Mouse (Mus musculus) forebrain, embryonic 16.5 days (tissue): ENCODE measurements at regions not wholly inside any gene's neighbourhood (a gene's known extent, or its start where the extent isn't known, plus 50 kb on each side); places are given as distances from the start of the nearest gene placed in this dataset.

Experiments
- ATAC-seq: fragments of 200-750 bp; cut with Nextera tagmentation; 2 replicates; pipeline ENCODE4 v1.8.0; 2017; ENCODE audit warnings: mild to moderate bottlenecking, moderate library complexity
- H3K27ac ChIP-seq: fragments of 300-500 bp; sonication (generic); 2 replicates; pipeline ENCODE4 v1.5.1; 2014; ENCODE audit warnings: low read length, control low read depth
- H3K27me3 ChIP-seq: fragments of 300-500 bp; sonication (generic); replicated peaks from 2 replicates; pipeline ENCODE4 v1.6.1; 2014; ENCODE audit warnings: low read length; ENCODE audit not compliant: control insufficient read depth, insufficient read depth
- H3K36me3 ChIP-seq: fragments of 300-500 bp; sonication (generic); 2 replicates; pipeline ENCODE4 v1.6.1; 2014; ENCODE audit not compliant: control insufficient read depth, insufficient read depth
- H3K4me1 ChIP-seq: fragments of 300-500 bp; sonication (generic); replicated peaks from 2 replicates; pipeline ENCODE4 v1.6.1; 2014; ENCODE audit warnings: low read length; ENCODE audit not compliant: control insufficient read depth, insufficient read depth
- H3K4me2 ChIP-seq: fragments of 300-500 bp; sonication (generic); 2 replicates; pipeline ENCODE4 v1.6.1; 2014; ENCODE audit warnings: mild to moderate bottlenecking, low read length, control low read depth
- H3K4me3 ChIP-seq: fragments of 300-500 bp; sonication (generic); replicated peaks from 2 replicates; pipeline ENCODE4 v1.5.1; 2014; ENCODE audit warnings: mild to moderate bottlenecking, low read length, control low read depth
- H3K9ac ChIP-seq: fragments of 300-500 bp; sonication (generic); replicated peaks from 2 replicates; pipeline ENCODE4 v1.6.1; 2014; ENCODE audit warnings: low read depth, low read length, control low read depth
- H3K9me3 ChIP-seq: fragments of 300-500 bp; sonication (generic); 2 replicates; pipeline ENCODE4 v1.6.1; 2016; ENCODE audit warnings: low read length; ENCODE audit not compliant: control insufficient read depth
- WGBS: fragments of 180-500 bp; shearing (Covaris S2); extraction: QIAGEN DNeasy Blood & Tissue Kit; methylation state at CpG from one replicate; pipeline ENCODE4 v1.1.7; 2014; 5-methylcytosine and 5-hydroxymethylcytosine counted together

- no peak overlapping the region for H3K9ac ChIP-seq
- no peak overlapping the region for H3K4me3 ChIP-seq
- no peaks in the 10 kb centered on the region for H3K36me3 ChIP-seq
- 77% methylated on average over 5 of the region's 5 CpGs for WGBS
- H3K4me2 ChIP-seq = no peak overlapping the region
- no peaks in the 10 kb centered on the region for H3K9me3 ChIP-seq
- H3K27me3 ChIP-seq = no peaks in the 10 kb centered on the region
- H3K4me1 ChIP-seq = peaks cover 8% of the 10 kb centered on the region
- H3K27ac ChIP-seq = no peak overlapping the region
- ATAC-seq = no peak
These were observed 54.4 kb upstream of the Tcf12 start for GRCm38 (mm10) chr9:72166084-72166483.

GRCm38 (mm10) chr9:72166611-72167010 lies 54.9 kb upstream of the Tcf12 start:
- WGBS = 87% methylated on average over 5 of the region's 5 CpGs
- Histone ChIP-seq H3K9ac (no peak overlapping the region), H3K4me3 (no peak overlapping the region), H3K4me1 (peaks cover 8% of the 10 kb centered on the region), H3K36me3 (no peaks in the 10 kb centered on the region), H3K9me3 (no peaks in the 10 kb centered on the region), H3K27me3 (no peaks in the 10 kb centered on the region), H3K27ac (no peak overlapping the region), H3K4me2 (no peak overlapping the region)
- ATAC-seq = no peak

GRCm38 (mm10) chr9:72169231-72169630 lies 57.6 kb upstream of the Tcf12 start:
- Histone ChIP-seq H3K9ac (no peak overlapping the region), H3K4me2 (no peak overlapping the region), H3K27me3 (no peaks in the 10 kb centered on the region), H3K4me1 (peaks cover 8% of the 10 kb centered on the region), H3K27ac (no peak overlapping the region), H3K36me3 (no peaks in the 10 kb centered on the region), H3K9me3 (no peaks in the 10 kb centered on the region), H3K4me3 (no peak overlapping the region)
- ATAC-seq = no peak
- WGBS = 67% methylated on average over 5 of the region's 5 CpGs

- H3K4me1 ChIP-seq = peaks cover 8% of the 10 kb centered on the region
- no peak overlapping the region for H3K27ac ChIP-seq
- H3K27me3 ChIP-seq = no peaks in the 10 kb centered on the region
- 6% methylated on average over 11 of the region's 12 CpGs for WGBS
- no peaks in the 10 kb centered on the region for H3K36me3 ChIP-seq
- H3K4me2 ChIP-seq = peak overlapping the region; percentile 45
- H3K9ac ChIP-seq = peak overlapping the region; percentile 24; the same call in 1 of the 2 replicates
- H3K9me3 ChIP-seq = no peaks in the 10 kb centered on the region
- peak overlapping the region; percentile 18 for H3K4me3 ChIP-seq
- 0 out of 2 replicates have a peak, but pooled peaks have one; percentile 43 for ATAC-seq
These were observed 58.1 kb upstream of the Tcf12 start for GRCm38 (mm10) chr9:72169728-72170188.

- Histone ChIP-seq H3K9ac (peak overlapping the region; percentile 24; the same call in 1 of the 2 replicates), H3K9me3 (no peaks in the 10 kb centered on the region), H3K4me1 (peaks cover 8% of the 10 kb centered on the region), H3K27me3 (no peaks in the 10 kb centered on the region), H3K36me3 (no peaks in the 10 kb centered on the region), H3K4me2 (peak overlapping the region; percentile 45), H3K4me3 (peak overlapping the region; percentile 18; the same call in 1 of the 2 replicates), H3K27ac (no peak overlapping the region)
- no peak for ATAC-seq
- WGBS = 5% methylated on average over 9 of the region's 9 CpGs
These were observed 58.6 kb upstream of the Tcf12 start for GRCm38 (mm10) chr9:72170235-72170634.

GRCm38 (mm10) chr9:72172331-72172730 lies 60.7 kb upstream of the Tcf12 start:
- Histone ChIP-seq H3K4me3 (no peak overlapping the region), H3K27ac (no peak overlapping the region), H3K4me2 (no peak overlapping the region), H3K27me3 (no peaks in the 10 kb centered on the region), H3K9me3 (no peaks in the 10 kb centered on the region), H3K36me3 (no peaks in the 10 kb centered on the region), H3K4me1 (peaks cover 8% of the 10 kb centered on the region), H3K9ac (no peak overlapping the region)
- ATAC-seq = no peak
- WGBS = 89% methylated on average over 1 of the region's 1 CpGs

- ATAC-seq = peak; percentile 38; the same call in 1 of the 2 replicates
- Histone ChIP-seq H3K4me2 (no peak overlapping the region), H3K4me1 (peaks cover 3% of the 10 kb centered on the region; the same call in 1 of the 2 replicates), H3K4me3 (no peak overlapping the region), H3K27ac (no peak overlapping the region), H3K36me3 (no peaks in the 10 kb centered on the region), H3K9me3 (no peaks in the 10 kb centered on the region), H3K9ac (no peak overlapping the region), H3K27me3 (no peaks in the 10 kb centered on the region)
- WGBS = 35% methylated on average over 6 of the region's 6 CpGs
These were observed 69.3 kb upstream of the Tcf12 start for GRCm38 (mm10) chr9:72180972-72181371.

- Histone ChIP-seq H3K4me3 (no peak overlapping the region), H3K4me1 (peaks cover 3% of the 10 kb centered on the region; the same call in 1 of the 2 replicates), H3K9ac (no peak overlapping the region), H3K9me3 (no peaks in the 10 kb centered on the region), H3K36me3 (no peaks in the 10 kb centered on the region), H3K27ac (no peak overlapping the region), H3K27me3 (no peaks in the 10 kb centered on the region), H3K4me2 (no peak overlapping the region)
- 94% methylated on average over 10 of the region's 10 CpGs for WGBS
- no peak for ATAC-seq
These were observed 71.7 kb upstream of the Tcf12 start for GRCm38 (mm10) chr9:72183336-72183735.

- no peak overlapping the region for H3K4me2 ChIP-seq
- H3K4me1 ChIP-seq = peaks cover 3% of the 10 kb centered on the region; the same call in 1 of the 2 replicates
- H3K9me3 ChIP-seq = no peaks in the 10 kb centered on the region
- no peaks in the 10 kb centered on the region for H3K36me3 ChIP-seq
- ATAC-seq = peak; percentile 58
- H3K27me3 ChIP-seq = no peaks in the 10 kb centered on the region
- WGBS = 49% methylated on average over 10 of the region's 10 CpGs
- H3K9ac ChIP-seq = no peak overlapping the region
- no peak overlapping the region for H3K27ac ChIP-seq
- H3K4me3 ChIP-seq = no peak overlapping the region
These were observed 72.3 kb upstream of the Tcf12 start for GRCm38 (mm10) chr9:72183925-72184324.

- Histone ChIP-seq H3K9ac (no peak overlapping the region), H3K9me3 (no peaks in the 10 kb centered on the region), H3K27ac (no peak overlapping the region), H3K4me3 (no peak overlapping the region), H3K4me1 (peaks cover 5% of the 10 kb centered on the region; the same call in 1 of the 2 replicates), H3K27me3 (no peaks in the 10 kb centered on the region), H3K4me2 (no peak overlapping the region), H3K36me3 (no peaks in the 10 kb centered on the region)
- no peak for ATAC-seq
- 88% methylated on average over 7 of the region's 7 CpGs for WGBS
These were observed 78.2 kb upstream of the Tcf12 start for GRCm38 (mm10) chr9:72189867-72190266.
